Mouse (Mus musculus) hindbrain, embryonic 15.5 days (tissue): ENCODE data around the gene Shroom3. TPM values are rescaled to one million over a fixed set of nuclear protein-coding genes. Genes with fewer than 3 reads are reported as not detected.

ENCODE experiments used
- ATAC-seq: fragments of 200-750 bp; cut with Nextera tagmentation; 2 replicates; pipeline ENCODE4 v1.8.0; 2017; ENCODE audit warnings: low read depth, moderate number of reproducible peaks, moderate TSS enrichment; ENCODE audit not compliant: low FRiP score
- H3K27ac ChIP-seq: fragments of 300-500 bp; sonication (generic); replicated peaks from 2 replicates; pipeline ENCODE4 v1.5.1; 2015; ENCODE audit warnings: mild to moderate bottlenecking, inconsistent platforms
- H3K27me3 ChIP-seq: fragments of 300-500 bp; sonication (generic); 2 replicates; pipeline ENCODE4 v1.6.1; 2015; ENCODE audit warnings: control low read depth, inconsistent platforms
- H3K36me3 ChIP-seq: fragments of 300-500 bp; sonication (generic); 2 replicates; pipeline ENCODE4 v1.6.1; 2015; ENCODE audit warnings: control low read depth, inconsistent platforms
- H3K4me1 ChIP-seq: fragments of 300-500 bp; sonication (generic); replicated peaks from 2 replicates; pipeline ENCODE4 v1.6.1; 2015; ENCODE audit warnings: control low read depth, inconsistent platforms
- H3K4me2 ChIP-seq: fragments of 300-500 bp; sonication (generic); 2 replicates; pipeline ENCODE4 v1.6.1; 2015; ENCODE audit warnings: moderate library complexity, mild to moderate bottlenecking, inconsistent platforms
- H3K4me3 ChIP-seq: fragments of 300-500 bp; sonication (generic); 2 replicates; pipeline ENCODE4 v1.5.1; 2015; ENCODE audit warnings: mild to moderate bottlenecking, inconsistent platforms
- H3K9ac ChIP-seq: fragments of 300-500 bp; sonication (generic); 2 replicates; pipeline ENCODE4 v1.6.1; 2015; ENCODE audit warnings: inconsistent platforms
- H3K9me3 ChIP-seq: fragments of 300-500 bp; sonication (generic); 2 replicates; pipeline ENCODE4 v1.6.1; 2016; ENCODE audit warnings: control low read depth, inconsistent platforms
- WGBS: fragments of 180-500 bp; shearing (Covaris S2); methylation state at CpG from one replicate; pipeline ENCODE4 v1.1.7; 2015; 5-methylcytosine and 5-hydroxymethylcytosine counted together
- polyA plus RNA-seq: library from polyadenylated mRNA; unstranded; fragments of >200 nt; fragmentation: Nextera tagmentation; extraction: Ambion mirVana; gene quantifications from 2 replicates; pipeline ENCODE4 v1.2.1, GENCODE M21; 2015

Gene Shroom3
- polyA plus RNA-seq, 1 experiment from 2014 or later, result 2.2 TPM

- Histone ChIP-seq H3K4me1 (no peaks in the 10 kb centered on the region), H3K27ac (no peak overlapping the region), H3K27me3 (no peaks in the 10 kb centered on the region), H3K4me2 (no peak overlapping the region), H3K4me3 (no peak overlapping the region), H3K9me3 (no peaks in the 10 kb centered on the region), H3K36me3 (no peaks in the 10 kb centered on the region), H3K9ac (no peak overlapping the region)
- ATAC-seq, result no peak
- whole genome bisulfite sequencing, result 69% methylated on average over 8 of the region's 8 CpGs
Measured at GRCm38 (mm10) chr5:92788990-92789389, 105.8 kb downstream of the Shroom3 start.

GRCm38 (mm10) chr5:92796089-92796990, 113.1 kb downstream of the Shroom3 start:
- H3K4me3 ChIP-seq, result no peak overlapping the region
- H3K27me3 ChIP-seq, result no peaks in the 10 kb centered on the region
- no peaks in the 10 kb centered on the region for H3K36me3 ChIP-seq
- 24% methylated on average over 11 of the region's 11 CpGs for WGBS
- no peak for ATAC-seq
- no peak overlapping the region for H3K4me2 ChIP-seq
- no peaks in the 10 kb centered on the region for H3K9me3 ChIP-seq
- H3K4me1 ChIP-seq, result no peaks in the 10 kb centered on the region
- H3K27ac ChIP-seq, result no peak overlapping the region
- H3K9ac ChIP-seq, result no peak overlapping the region

GRCm38 (mm10) chr5:92797981-92798380, 114.7 kb downstream of the Shroom3 start:
- Histone ChIP-seq H3K27me3 (no peaks in the 10 kb centered on the region), H3K4me1 (no peaks in the 10 kb centered on the region), H3K4me3 (no peak overlapping the region), H3K4me2 (no peak overlapping the region), H3K9me3 (no peaks in the 10 kb centered on the region), H3K36me3 (no peaks in the 10 kb centered on the region), H3K27ac (no peak overlapping the region), H3K9ac (no peak overlapping the region)
- WGBS, result 84% methylated on average over 3 of the region's 3 CpGs
- ATAC-seq, result no peak

GRCm38 (mm10) chr5:92804379-92804778, 121.1 kb downstream of the Shroom3 start:
- Histone ChIP-seq H3K27me3 (peaks cover 4% of the 10 kb centered on the region; the same call in 1 of the 2 replicates), H3K36me3 (no peaks in the 10 kb centered on the region), H3K9ac (no peak overlapping the region), H3K27ac (no peak overlapping the region), H3K4me1 (peaks cover 10% of the 10 kb centered on the region), H3K4me2 (no peak overlapping the region), H3K4me3 (no peak overlapping the region), H3K9me3 (no peaks in the 10 kb centered on the region)
- 12% methylated on average over 7 of the region's 7 CpGs for WGBS
- no peak for ATAC-seq

- peak; percentile 79 for ATAC-seq
- 4% methylated on average over 28 of the region's 28 CpGs for WGBS
- Histone ChIP-seq H3K4me2 (peak overlapping the region; percentile 55), H3K27ac (no peak overlapping the region), H3K4me3 (peak overlapping the region; percentile 30), H3K9me3 (no peaks in the 10 kb centered on the region), H3K27me3 (peaks cover 9% of the 10 kb centered on the region; the same call in 1 of the 2 replicates), H3K36me3 (no peaks in the 10 kb centered on the region), H3K4me1 (peaks cover 30% of the 10 kb centered on the region), H3K9ac (peak overlapping the region; percentile 10; the same call in 1 of the 2 replicates)
Measured at GRCm38 (mm10) chr5:92808503-92809415, 125.5 kb downstream of the Shroom3 start.

GRCm38 (mm10) chr5:92809416-92809750, 126.1 kb downstream of the Shroom3 start:
- H3K4me1 ChIP-seq, result peaks cover 30% of the 10 kb centered on the region
- H3K4me2 ChIP-seq, result peak overlapping the region; percentile 55
- H3K27ac ChIP-seq, result no peak overlapping the region
- H3K27me3 ChIP-seq, result peaks cover 9% of the 10 kb centered on the region; the same call in 1 of the 2 replicates
- no peaks in the 10 kb centered on the region for H3K36me3 ChIP-seq
- H3K9ac ChIP-seq, result peak overlapping the region; percentile 10; the same call in 1 of the 2 replicates
- H3K4me3 ChIP-seq, result peak overlapping the region; percentile 30
- no peaks in the 10 kb centered on the region for H3K9me3 ChIP-seq
- 19% methylated on average over 13 of the region's 13 CpGs for WGBS
- ATAC-seq, result no peak; the same call in 1 of the 2 replicates

GRCm38 (mm10) chr5:92810922-92811533, 127.8 kb downstream of the Shroom3 start:
- no peak overlapping the region for H3K9ac ChIP-seq
- no peaks in the 10 kb centered on the region for H3K9me3 ChIP-seq
- WGBS, result 8% methylated on average over 9 of the region's 9 CpGs
- peak; percentile 55; the same call in 1 of the 2 replicates for ATAC-seq
- H3K4me1 ChIP-seq, result peaks cover 30% of the 10 kb centered on the region
- H3K27me3 ChIP-seq, result peaks cover 9% of the 10 kb centered on the region; the same call in 1 of the 2 replicates
- no peaks in the 10 kb centered on the region for H3K36me3 ChIP-seq
- H3K27ac ChIP-seq, result no peak overlapping the region
- no peak overlapping the region for H3K4me3 ChIP-seq
- H3K4me2 ChIP-seq, result no peak overlapping the region; the same call in 1 of the 2 replicates

GRCm38 (mm10) chr5:92811761-92812160, 128.5 kb downstream of the Shroom3 start:
- peaks cover 30% of the 10 kb centered on the region for H3K4me1 ChIP-seq
- H3K27me3 ChIP-seq, result peaks cover 9% of the 10 kb centered on the region; the same call in 1 of the 2 replicates
- no peak overlapping the region for H3K9ac ChIP-seq
- no peak for ATAC-seq
- H3K9me3 ChIP-seq, result no peaks in the 10 kb centered on the region
- no peak overlapping the region for H3K4me2 ChIP-seq
- H3K36me3 ChIP-seq, result no peaks in the 10 kb centered on the region
- no peak overlapping the region for H3K27ac ChIP-seq
- 25% methylated on average over 7 of the region's 7 CpGs for WGBS
- no peak overlapping the region for H3K4me3 ChIP-seq

GRCm38 (mm10) chr5:92812936-92813335, 129.7 kb downstream of the Shroom3 start:
- H3K4me3 ChIP-seq, result no peak overlapping the region
- H3K27me3 ChIP-seq, result peaks cover 9% of the 10 kb centered on the region; the same call in 1 of the 2 replicates
- ATAC-seq, result no peak
- no peak overlapping the region for H3K9ac ChIP-seq
- H3K36me3 ChIP-seq, result no peaks in the 10 kb centered on the region
- no peak overlapping the region for H3K27ac ChIP-seq
- H3K4me2 ChIP-seq, result no peak overlapping the region
- peaks cover 30% of the 10 kb centered on the region for H3K4me1 ChIP-seq
- no peaks in the 10 kb centered on the region for H3K9me3 ChIP-seq
- 4% methylated on average over 8 of the region's 8 CpGs for WGBS

- no peaks in the 10 kb centered on the region for H3K36me3 ChIP-seq
- ATAC-seq, result no peak
- no peak overlapping the region for H3K4me2 ChIP-seq
- H3K4me1 ChIP-seq, result peaks cover 27% of the 10 kb centered on the region
- H3K9ac ChIP-seq, result no peak overlapping the region
- H3K4me3 ChIP-seq, result no peak overlapping the region
- no peaks in the 10 kb centered on the region for H3K9me3 ChIP-seq
- WGBS, result 61% methylated on average over 5 of the region's 5 CpGs
- no peak overlapping the region for H3K27ac ChIP-seq
- peaks cover 9% of the 10 kb centered on the region; the same call in 1 of the 2 replicates for H3K27me3 ChIP-seq
Measured at GRCm38 (mm10) chr5:92813562-92813961, 130.3 kb downstream of the Shroom3 start.

- H3K4me1 ChIP-seq, result peaks cover 17% of the 10 kb centered on the region
- 95% methylated on average over 3 of the region's 3 CpGs for WGBS
- no peak overlapping the region for H3K4me2 ChIP-seq
- ATAC-seq, result no peak
- no peak overlapping the region for H3K4me3 ChIP-seq
- no peaks in the 10 kb centered on the region for H3K36me3 ChIP-seq
- H3K27ac ChIP-seq, result no peak overlapping the region
- H3K9me3 ChIP-seq, result no peaks in the 10 kb centered on the region
- no peak overlapping the region for H3K9ac ChIP-seq
- H3K27me3 ChIP-seq, result 0 out of 2 replicates have a peak, but pooled peaks cover 5% of the 10 kb centered on the region
Measured at GRCm38 (mm10) chr5:92814621-92815020, 131.4 kb downstream of the Shroom3 start.
